Mouse (Mus musculus) colon, adult 2 months (tissue): ENCODE data around the gene Olfr399. TPM values are rescaled to one million over a fixed set of nuclear protein-coding genes. Genes with fewer than 3 reads are reported as not detected.

Experiments used
- polyA plus RNA-seq: library from polyadenylated mRNA; depleted of rRNA; stranded (reverse); fragments of >200 nt; gene quantifications from 2 replicates; pipeline ENCODE4 v1.2.3, GENCODE M21; 2012; rRNA removed

Olfr399 gene
- not detected in 2 replicates for polyA plus RNA-seq

GRCm38 (mm10) chr11:74056451-74056850 lies at the start of gene Olfr399, which contains the start of gene Olfr139:
Gene Olfr399 (minus strand): TSS chr11:74056615.
Gene Olfr139 (minus strand): TSS chr11:74056551.

GRCm38 (mm10) chr11:74069655-74070054 lies 13.2 kb upstream of the Olfr399 start, which contains the start of gene Zfp616:
Gene Zfp616 (plus strand): TSS chr11:74069955.

Other genes starting within 250 kb of the Olfr399 start
- not detected in 2 replicates for gene Olfr392, start 239.6 kb downstream of the Olfr399 start, polyA plus RNA-seq
- gene Olfr393, start 205.2 kb downstream of the Olfr399 start, polyA plus RNA-seq: not detected in 2 replicates
- gene Olfr394, start 165.8 kb downstream of the Olfr399 start, polyA plus RNA-seq: not detected in 2 replicates
- gene Olfr395, start 147.3 kb downstream of the Olfr399 start, polyA plus RNA-seq: not detected in 2 replicates
- not detected in 2 replicates for gene Olfr23, start 119.9 kb downstream of the Olfr399 start, polyA plus RNA-seq
- not detected in 2 replicates for gene Olfr397, start 95.8 kb downstream of the Olfr399 start, polyA plus RNA-seq
- not detected in 2 replicates for gene Olfr398, start 66.2 kb downstream of the Olfr399 start, polyA plus RNA-seq
- gene Olfr139, start 64 bp downstream of the Olfr399 start, polyA plus RNA-seq: not detected in 2 replicates
- gene Zfp616, start 13.3 kb upstream of the Olfr399 start, polyA plus RNA-seq: not detected in 2 replicates
- gene Olfr401, start 57.1 kb upstream of the Olfr399 start, polyA plus RNA-seq: not detected in 2 replicates
- not detected in 2 replicates for gene Olfr402, start 96.9 kb upstream of the Olfr399 start, polyA plus RNA-seq
- gene Olfr403, start 129.6 kb upstream of the Olfr399 start, polyA plus RNA-seq: not detected in 2 replicates
- not detected in 2 replicates for gene Olfr43, start 154.8 kb upstream of the Olfr399 start, polyA plus RNA-seq
- not detected in 2 replicates for gene Olfr406, start 203.2 kb upstream of the Olfr399 start, polyA plus RNA-seq
- not detected in 2 replicates for gene Olfr59, start 227.1 kb upstream of the Olfr399 start, polyA plus RNA-seq